ENCODE assay signal across 25 mouse cellular contexts in the genomic region with DNA sequence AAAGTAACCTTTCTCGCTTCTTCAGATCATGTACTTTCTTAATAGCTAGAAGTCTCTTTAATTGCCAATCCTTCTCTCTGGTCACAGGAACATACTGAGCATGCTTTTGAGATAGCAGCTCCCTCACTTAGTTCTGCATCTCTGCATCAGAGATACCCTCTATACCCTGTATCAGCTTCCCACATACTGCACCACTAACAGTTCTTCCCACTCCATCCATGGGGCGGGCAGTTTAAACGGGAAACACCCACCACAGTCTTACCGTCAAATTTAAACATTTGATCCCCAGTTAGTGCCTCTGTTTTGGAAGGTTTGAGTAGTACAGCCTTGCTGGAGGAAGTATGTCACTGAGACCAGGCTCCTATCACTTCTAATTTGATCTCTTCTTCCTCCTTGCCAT.
"Had no signal": no experiment of that assay in that cellular context is flagged by ENCODE, and none has a peak within 500 bp of the region (broad histone marks: within the 10 kb centered on the region; RNA-seq: fewer than 3 reads in every experiment).

No protein-coding gene starts in this region.

- H3K9ac ChIP-seq: embryonic facial prominence, embryonic 12.5 days; embryonic facial prominence, embryonic 13.5 days; embryonic facial prominence, embryonic 15.5 days; forebrain, embryonic 12.5 days; forebrain, embryonic 13.5 days; forebrain, embryonic 15.5 days; forebrain, postnatal 0 days had no signal

- H3K27ac ChIP-seq: embryonic facial prominence, embryonic 10.5 days; embryonic facial prominence, embryonic 12.5 days; embryonic facial prominence, embryonic 13.5 days; embryonic facial prominence, embryonic 15.5 days; forebrain, embryonic 10.5 days; forebrain, embryonic 12.5 days; forebrain, embryonic 13.5 days; forebrain, embryonic 15.5 days; gastrocnemius, adult 2 months; heart, adult 2 months had no signal

- H3K4me1 ChIP-seq: embryonic facial prominence, embryonic 10.5 days; embryonic facial prominence, embryonic 12.5 days; embryonic facial prominence, embryonic 13.5 days; embryonic facial prominence, embryonic 15.5 days; forebrain, embryonic 10.5 days; forebrain, embryonic 12.5 days; forebrain, embryonic 13.5 days; forebrain, embryonic 15.5 days had no signal

- H3K4me3 ChIP-seq: embryonic facial prominence, embryonic 10.5 days; embryonic facial prominence, embryonic 12.5 days; embryonic facial prominence, embryonic 13.5 days; embryonic facial prominence, embryonic 15.5 days; erythroblast, embryonic 14.5 days; forebrain, embryonic 10.5 days; forebrain, embryonic 12.5 days; forebrain, embryonic 13.5 days; forebrain, embryonic 15.5 days; gastrocnemius, adult 2 months; heart, adult 2 months had no signal

- H3K9me3 ChIP-seq: embryonic facial prominence, embryonic 10.5 days; embryonic facial prominence, embryonic 12.5 days; embryonic facial prominence, embryonic 13.5 days; embryonic facial prominence, embryonic 15.5 days; forebrain, embryonic 10.5 days; forebrain, embryonic 12.5 days; forebrain, embryonic 13.5 days; forebrain, embryonic 15.5 days had no signal

- DNase-seq: cerebellum, adult 9-10 months; cerebellum, adult 9-11 months; cerebellum, postnatal 10 days; cerebellum, postnatal 14 days; cerebellum, postnatal 25 days; cerebellum, postnatal 36 days; embryo, embryonic 11 days; forebrain, postnatal 0 days; gastrocnemius, adult 2 months; gastrocnemius, postnatal 10 days; gastrocnemius, postnatal 14 days; gastrocnemius, postnatal 25 days; gastrocnemius, postnatal 36 days; heart, adult 11 months; heart, adult 18-20 months; heart, adult 2 months had no signal

- H3K36me3 ChIP-seq: embryonic facial prominence, embryonic 10.5 days; embryonic facial prominence, embryonic 12.5 days; embryonic facial prominence, embryonic 15.5 days; forebrain, embryonic 10.5 days; forebrain, embryonic 12.5 days; forebrain, embryonic 15.5 days had no signal

- H3K27me3 ChIP-seq: embryonic facial prominence, embryonic 12.5 days; embryonic facial prominence, embryonic 13.5 days; embryonic facial prominence, embryonic 15.5 days; forebrain, embryonic 12.5 days; forebrain, embryonic 13.5 days; forebrain, embryonic 15.5 days had no signal
